Mouse (Mus musculus): ENCODE data around the gene Mrps7. TPM values are rescaled to one million over a fixed set of nuclear protein-coding genes. Genes with fewer than 3 reads are reported as not detected.

The Mrps7 gene
- polyA plus RNA-seq (2017; shearing (Covaris generic)), result 68.3 TPM

GRCm38 (mm10) chr11:115603476-115604303 lies at the start of gene Mrps7, which contains the start of gene Gga3:
Gene Mrps7 (plus strand): TSS chr11:115603925.
Gene Gga3 (minus strand): TSS chr11:115604051.

GRCm38 (mm10) chr11:115564064-115564809 lies 39.5 kb upstream of the Mrps7 start, which contains the start of gene Nup85:
Gene Nup85 (plus strand): TSS chr11:115564434.

GRCm38 (mm10) chr11:115612410-115613137 lies 8.8 kb downstream of the Mrps7 start, which contains the start of gene Mif4gd:
Gene Mif4gd (minus strand): TSS chr11:115612969.

GRCm38 (mm10) chr11:115627705-115628464 lies 24.2 kb downstream of the Mrps7 start, which contains the start of gene Slc25a19:
Gene Slc25a19 (minus strand): TSS chr11:115628295.

Other genes starting within 250 kb of the Mrps7 start
- 16.5 TPM for gene Hid1, start 236.2 kb upstream of the Mrps7 start, polyA plus RNA-seq (2017; shearing (Covaris generic))
- not detected for gene Cdr2l, start 222.0 kb upstream of the Mrps7 start, polyA plus RNA-seq (2017; shearing (Covaris generic))
- gene Mrpl58, start 200.2 kb upstream of the Mrps7 start, polyA plus RNA-seq (2017; shearing (Covaris generic)), result 206 TPM
- 760 TPM for gene Atp5h, start 184.0 kb upstream of the Mrps7 start, polyA plus RNA-seq (2017; shearing (Covaris generic))
- gene Kctd2, start 183.8 kb upstream of the Mrps7 start, polyA plus RNA-seq (2017; shearing (Covaris generic)), result 4.4 TPM
- gene Trim80, start 163.4 kb upstream of the Mrps7 start, polyA plus RNA-seq (2017; shearing (Covaris generic)), result not detected
- gene Slc16a5, start 141.5 kb upstream of the Mrps7 start, polyA plus RNA-seq (2017; shearing (Covaris generic)), result 23.6 TPM
- 115 TPM for gene Armc7, start 128.3 kb upstream of the Mrps7 start, polyA plus RNA-seq (2017; shearing (Covaris generic))
- 388 TPM for gene Nt5c, start 112.1 kb upstream of the Mrps7 start, polyA plus RNA-seq (2017; shearing (Covaris generic))
- gene Jpt1, start 89.5 kb upstream of the Mrps7 start, polyA plus RNA-seq (2017; shearing (Covaris generic)), result 645 TPM
- gene Sumo2, start 67.6 kb upstream of the Mrps7 start, polyA plus RNA-seq (2017; shearing (Covaris generic)), result 775 TPM
- 95.7 TPM for gene Nup85, start 39.5 kb upstream of the Mrps7 start, polyA plus RNA-seq (2017; shearing (Covaris generic))
- gene Gga3, start 126 bp downstream of the Mrps7 start, polyA plus RNA-seq (2017; shearing (Covaris generic)), result 71.5 TPM
- gene Mif4gd, start 9.0 kb downstream of the Mrps7 start, polyA plus RNA-seq (2017; shearing (Covaris generic)), result 198 TPM
- gene Slc25a19, start 24.4 kb downstream of the Mrps7 start, polyA plus RNA-seq (2017; shearing (Covaris generic)), result 70.8 TPM
- gene Grb2, start 104.7 kb downstream of the Mrps7 start, polyA plus RNA-seq (2017; shearing (Covaris generic)), result 10.7 TPM
- gene Tmem94, start 161.5 kb downstream of the Mrps7 start, polyA plus RNA-seq (2017; shearing (Covaris generic)), result 35.9 TPM
- gene Caskin2, start 209.7 kb downstream of the Mrps7 start, polyA plus RNA-seq (2017; shearing (Covaris generic)), result 2.9 TPM
- 13.0 TPM for gene Tsen54, start 210.8 kb downstream of the Mrps7 start, polyA plus RNA-seq (2017; shearing (Covaris generic))
- 35.4 TPM for gene Llgl2, start 220.1 kb downstream of the Mrps7 start, polyA plus RNA-seq (2017; shearing (Covaris generic))